Mouse (Mus musculus): Measurements from ENCODE around the gene Mettl23.
A peak's percentile ranks its signal among the peaks of the same experiment; 100 is the strongest.

Mettl23 gene

DNA sequence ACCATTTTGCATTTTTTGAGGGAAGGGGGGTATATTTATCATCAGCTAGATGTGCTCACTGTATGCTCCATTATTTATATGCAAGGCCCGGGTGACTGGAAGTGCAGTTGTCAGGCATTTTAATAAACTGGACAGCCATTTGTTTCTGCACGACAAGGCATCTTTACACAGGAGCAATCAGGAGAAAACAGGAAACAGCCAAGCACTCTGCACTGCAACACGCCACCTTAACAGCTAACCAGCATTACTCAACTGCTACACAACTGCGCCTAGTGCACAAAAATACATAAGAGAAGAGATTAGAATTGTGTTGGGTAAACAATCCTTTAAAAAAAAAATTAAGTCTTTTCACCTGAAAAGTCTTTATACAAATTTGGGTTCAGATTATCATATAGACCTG, 7.0 kb downstream of the Mettl23 start:
- no peaks in the 10 kb centered on the region for H3K27me3 ChIP-seq (ENCODE audit: control insufficient read depth, insufficient read depth, low read length, poor library complexity, severe bottlenecking)
- peaks cover 11% of the 10 kb centered on the region; the same call in 1 of the 2 replicates for H3K36me3 ChIP-seq (ENCODE audit: control insufficient read depth, insufficient read depth, low read length, poor library complexity, severe bottlenecking)
- no peak for DNase-seq (ENCODE audit: low read depth, low spot score)

DNA sequence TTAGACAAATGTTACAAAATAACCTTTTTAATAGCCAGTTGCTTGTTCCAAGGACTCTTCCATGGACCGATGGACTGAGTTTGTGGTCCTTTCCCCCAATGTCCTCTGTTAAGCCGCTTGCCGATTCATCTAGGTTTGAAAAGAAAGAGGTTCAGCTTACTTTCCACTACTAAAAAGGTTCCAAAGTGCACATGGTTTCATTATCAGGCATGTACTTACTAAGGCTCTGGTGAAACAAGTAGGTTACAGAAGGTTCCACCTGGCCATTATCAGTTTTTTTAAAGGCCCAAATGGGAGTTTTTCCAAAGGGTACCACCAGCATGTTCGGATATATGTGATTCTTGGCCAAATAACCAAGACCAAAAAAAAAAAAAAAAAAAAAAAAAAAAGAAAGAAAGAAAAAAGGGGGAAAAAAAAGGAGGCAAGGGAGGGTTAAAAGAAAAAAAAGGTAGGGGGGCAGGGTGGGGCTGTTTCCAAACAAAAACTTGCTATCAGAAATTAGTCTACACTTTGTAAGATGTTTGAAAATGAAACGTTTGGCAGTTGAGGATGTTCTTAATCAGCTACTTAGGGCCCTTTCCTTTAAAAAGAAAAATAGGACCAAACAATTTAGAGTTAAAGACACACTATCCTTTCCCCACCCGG, 7.9 kb downstream of the Mettl23 start:
- peaks cover 11% of the 10 kb centered on the region; the same call in 1 of the 2 replicates for H3K36me3 ChIP-seq (ENCODE audit: control insufficient read depth, insufficient read depth, low read length, poor library complexity, severe bottlenecking)
- H3K27me3 ChIP-seq (ENCODE audit: control insufficient read depth, insufficient read depth, low read length, poor library complexity, severe bottlenecking) = no peaks in the 10 kb centered on the region
- no peak for DNase-seq (ENCODE audit: low read depth, low spot score)

DNA sequence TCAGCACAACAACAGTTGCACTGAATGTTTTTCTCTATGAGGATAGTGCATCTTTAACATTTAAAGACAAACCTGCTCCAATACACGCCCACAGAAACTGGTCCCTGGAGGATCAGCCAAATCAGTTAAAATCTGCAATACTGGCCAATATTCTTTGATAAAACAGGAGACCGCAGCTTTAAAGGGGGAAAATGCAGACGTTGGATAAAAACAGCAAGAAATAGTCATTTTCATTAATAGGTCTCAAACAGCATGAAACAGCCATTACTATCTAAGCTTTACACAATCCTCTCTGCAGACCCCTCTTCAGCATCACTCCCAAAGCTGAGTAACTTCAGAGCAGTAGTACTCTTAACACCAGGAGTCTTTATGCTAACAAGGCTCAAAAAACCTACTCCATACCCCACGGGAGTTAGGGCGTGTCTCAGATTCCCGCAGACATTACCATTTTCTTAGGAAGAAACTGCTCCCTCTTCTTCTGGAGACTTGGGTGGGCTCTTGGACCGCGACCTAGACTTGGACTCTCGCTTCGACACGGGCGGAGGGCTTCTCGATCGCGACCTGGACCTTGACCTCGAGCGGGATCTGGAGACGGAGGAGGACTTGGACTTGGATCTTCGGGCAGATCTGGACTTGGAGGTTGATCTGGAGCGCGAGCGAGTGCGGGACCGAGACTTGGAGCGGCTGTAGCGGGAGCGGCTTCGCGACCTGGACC, 8.7 kb downstream of the Mettl23 start:
- no peak for DNase-seq (ENCODE audit: low read depth, low spot score)
- Histone ChIP-seq H3K27me3 (ENCODE audit: control insufficient read depth, insufficient read depth, low read length, poor library complexity, severe bottlenecking) (no peaks in the 10 kb centered on the region), H3K36me3 (ENCODE audit: control insufficient read depth, insufficient read depth, low read length, poor library complexity, severe bottlenecking) (peaks cover 11% of the 10 kb centered on the region; the same call in 1 of the 2 replicates)

DNA sequence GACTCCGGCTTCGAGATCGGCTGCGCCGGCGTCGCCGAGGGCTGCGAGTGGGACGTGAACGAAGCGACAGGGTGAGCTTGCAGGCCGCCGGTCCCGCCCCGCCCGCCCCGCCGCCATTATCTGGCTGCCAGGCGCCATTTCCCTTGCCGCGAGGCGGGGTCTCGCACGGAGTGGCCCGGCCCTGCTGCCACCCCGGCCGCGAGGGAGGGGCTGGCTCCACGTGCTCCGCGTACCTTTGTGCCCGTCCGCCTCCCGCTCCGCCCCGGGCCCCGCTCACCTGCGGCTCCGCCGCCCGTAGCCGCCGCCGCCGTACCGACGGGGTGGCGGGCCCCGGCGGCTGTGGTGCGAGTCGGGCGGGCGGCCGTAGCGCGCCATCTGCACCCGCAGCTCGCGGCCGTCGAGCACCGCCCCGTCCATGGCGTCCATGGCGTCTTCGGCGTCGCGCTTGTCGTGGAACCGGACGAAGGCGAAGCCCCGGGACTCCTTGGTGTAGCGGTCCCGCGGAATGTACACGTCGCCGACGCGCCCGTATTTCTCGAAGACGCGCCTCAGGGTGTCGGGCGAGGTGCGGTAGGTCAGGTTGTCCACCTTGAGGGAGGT, 9.3 kb downstream of the Mettl23 start, which contains the start of gene Mfsd11:
Mfsd11 (plus strand) TSS at position 150 of the 600 bp plus-strand sequence.
- DNase-seq (ENCODE audit: low read depth, low spot score) = peak; percentile 79
- Histone ChIP-seq H3K27me3 (ENCODE audit: control insufficient read depth, insufficient read depth, low read length, poor library complexity, severe bottlenecking) (no peaks in the 10 kb centered on the region), H3K36me3 (ENCODE audit: control insufficient read depth, insufficient read depth, low read length, poor library complexity, severe bottlenecking) (peaks cover 11% of the 10 kb centered on the region; the same call in 1 of the 2 replicates)

DNA sequence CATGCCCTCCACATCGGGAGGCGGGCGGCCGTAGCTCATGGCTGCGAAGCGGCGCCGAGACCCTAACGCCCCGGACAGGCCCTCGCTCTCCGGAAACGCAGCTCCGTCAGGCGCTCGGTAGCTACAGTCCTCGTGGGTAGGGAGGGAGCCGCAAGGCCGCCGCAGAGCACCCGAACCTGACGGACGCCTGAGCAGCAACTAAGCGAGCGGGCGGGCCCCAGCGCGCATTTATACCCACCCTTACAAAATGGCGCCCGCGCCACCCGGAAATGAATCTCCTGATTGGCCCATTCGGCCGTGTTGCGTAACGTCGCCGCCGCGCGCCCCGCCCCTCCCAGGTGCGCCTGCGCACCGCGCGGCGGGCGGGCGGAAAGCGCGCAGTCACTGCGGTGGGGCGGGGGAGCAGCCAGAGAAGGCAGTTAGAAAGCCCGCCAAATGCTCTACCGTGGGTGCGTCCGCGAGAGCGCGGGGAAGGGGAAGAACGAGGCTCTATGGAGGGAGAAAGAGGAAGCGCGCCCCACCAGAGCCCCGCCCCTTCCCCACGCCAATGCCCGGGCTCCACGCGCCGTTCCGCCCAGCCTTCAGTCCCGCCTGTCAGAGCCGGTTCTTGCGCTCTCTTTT, 9.9 kb downstream of the Mettl23 start, which contains the start of gene Srsf2:
Srsf2 (minus strand) TSS at position 204 of the 621 bp plus-strand sequence.
- Histone ChIP-seq H3K27me3 (ENCODE audit: control insufficient read depth, insufficient read depth, low read length, poor library complexity, severe bottlenecking) (no peaks in the 10 kb centered on the region), H3K36me3 (ENCODE audit: control insufficient read depth, insufficient read depth, low read length, poor library complexity, severe bottlenecking) (peaks cover 11% of the 10 kb centered on the region; the same call in 1 of the 2 replicates)
- peak; percentile 97 for DNase-seq (ENCODE audit: low read depth, low spot score)

DNA sequence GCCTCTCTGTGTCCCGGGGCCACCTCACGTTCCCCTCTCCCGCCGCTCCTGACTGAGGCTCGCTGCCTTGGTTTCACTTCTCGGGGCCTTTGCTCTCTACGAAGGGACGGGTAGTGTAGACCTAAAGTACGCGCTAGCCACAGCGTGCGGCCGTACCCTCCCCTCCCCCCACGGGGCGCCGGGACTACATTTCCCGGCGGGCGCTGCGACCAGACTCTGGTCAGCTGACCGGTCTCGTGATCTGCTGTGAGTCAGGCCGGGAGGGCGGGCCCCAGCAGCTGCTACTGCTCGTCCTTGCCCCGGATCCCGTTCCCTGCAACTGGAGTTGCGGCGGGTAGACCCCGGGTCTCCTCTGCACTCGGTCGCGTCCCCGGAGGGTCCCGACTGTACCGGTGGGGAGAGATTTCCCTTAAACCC, 10.4 kb downstream of the Mettl23 start:
- H3K27me3 ChIP-seq (ENCODE audit: control insufficient read depth, insufficient read depth, low read length, poor library complexity, severe bottlenecking) = no peaks in the 10 kb centered on the region
- peaks cover 11% of the 10 kb centered on the region; the same call in 1 of the 2 replicates for H3K36me3 ChIP-seq (ENCODE audit: control insufficient read depth, insufficient read depth, low read length, poor library complexity, severe bottlenecking)
- peak; percentile 95 for DNase-seq (ENCODE audit: low read depth, low spot score)

DNA sequence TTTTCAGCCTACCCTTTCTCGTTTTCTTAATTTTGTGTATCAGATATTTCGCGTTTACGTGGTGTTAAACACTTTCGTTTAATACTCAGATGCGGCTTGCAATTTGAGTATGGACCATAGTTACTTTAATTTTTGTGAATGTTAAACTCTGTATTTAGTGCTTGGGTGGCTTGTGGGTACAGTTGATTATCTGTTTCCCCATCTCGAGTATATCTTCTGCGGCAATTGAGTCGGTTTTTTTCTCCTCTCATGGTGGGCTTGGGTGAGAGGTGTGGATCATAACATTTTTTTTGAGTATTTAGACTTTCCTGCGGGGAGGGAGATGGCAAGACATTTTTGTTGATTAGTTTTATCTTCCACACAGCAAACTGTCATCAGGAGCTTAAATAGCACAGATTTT, 11.2 kb downstream of the Mettl23 start:
- no peaks in the 10 kb centered on the region for H3K27me3 ChIP-seq (ENCODE audit: control insufficient read depth, insufficient read depth, low read length, poor library complexity, severe bottlenecking)
- no peak for DNase-seq (ENCODE audit: low read depth, low spot score)
- H3K36me3 ChIP-seq (ENCODE audit: control insufficient read depth, insufficient read depth, low read length, poor library complexity, severe bottlenecking) = peaks cover 8% of the 10 kb centered on the region; the same call in 1 of the 2 replicates

DNA sequence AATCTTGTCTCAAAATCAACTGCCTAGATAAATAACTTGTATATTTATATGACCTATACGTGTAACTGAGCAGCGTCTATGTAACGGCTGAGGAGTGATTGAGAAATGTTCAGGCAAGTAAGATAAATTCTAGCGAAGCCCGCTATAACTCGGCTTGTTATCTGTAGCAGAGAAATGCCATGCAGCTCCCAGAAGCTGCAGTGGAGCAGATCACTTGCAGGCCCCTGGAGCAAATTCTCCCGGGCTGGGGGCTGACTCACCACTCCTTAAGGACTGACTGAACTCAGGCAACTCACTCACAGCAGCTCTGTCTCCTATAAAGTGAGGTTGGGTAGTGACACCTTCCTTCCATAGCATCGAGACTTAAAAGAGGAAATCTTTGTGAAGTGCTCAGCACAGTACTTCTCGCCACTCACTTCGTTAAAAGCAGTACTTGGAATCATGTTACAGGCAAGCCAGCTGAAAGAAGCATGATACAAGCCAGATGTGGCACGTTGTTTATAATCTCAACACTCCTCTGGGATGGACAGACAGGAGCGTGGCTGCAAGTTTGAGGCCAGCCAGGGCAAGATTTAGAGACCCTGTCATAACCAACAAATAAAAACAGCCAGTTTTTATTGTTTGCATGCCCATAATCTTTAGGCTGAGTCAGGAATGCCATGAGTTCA, 14.2 kb downstream of the Mettl23 start:
- no peak for DNase-seq (ENCODE audit: low read depth, low spot score)
- Histone ChIP-seq H3K27me3 (ENCODE audit: control insufficient read depth, insufficient read depth, low read length, poor library complexity, severe bottlenecking) (no peaks in the 10 kb centered on the region), H3K36me3 (ENCODE audit: control insufficient read depth, insufficient read depth, low read length, poor library complexity, severe bottlenecking) (peaks cover 5% of the 10 kb centered on the region)

DNA sequence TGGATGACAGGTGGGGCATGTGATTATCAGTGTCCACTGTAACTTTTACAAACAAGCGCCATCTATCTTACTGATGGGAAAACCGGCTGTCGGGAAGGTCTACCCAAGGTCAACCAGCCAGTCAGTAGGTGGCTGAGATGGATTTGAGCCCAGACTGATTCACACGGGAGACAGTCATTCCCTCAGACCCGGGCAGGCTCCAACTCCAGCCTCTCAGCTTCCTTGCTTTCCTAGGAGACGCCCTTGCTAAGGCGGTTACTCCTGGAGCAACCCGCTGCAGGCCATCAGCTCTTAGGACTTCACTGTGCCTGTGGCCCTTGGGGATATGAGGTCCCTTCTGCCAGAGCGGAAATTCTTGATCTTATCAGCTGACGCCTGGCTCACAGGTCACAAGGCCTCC, 21.4 kb downstream of the Mettl23 start:
- Histone ChIP-seq H3K36me3 (ENCODE audit: control insufficient read depth, insufficient read depth, low read length, poor library complexity, severe bottlenecking) (peaks cover 5% of the 10 kb centered on the region), H3K27me3 (ENCODE audit: control insufficient read depth, insufficient read depth, low read length, poor library complexity, severe bottlenecking) (no peaks in the 10 kb centered on the region)
- DNase-seq (ENCODE audit: low read depth, low spot score) = no peak

DNA sequence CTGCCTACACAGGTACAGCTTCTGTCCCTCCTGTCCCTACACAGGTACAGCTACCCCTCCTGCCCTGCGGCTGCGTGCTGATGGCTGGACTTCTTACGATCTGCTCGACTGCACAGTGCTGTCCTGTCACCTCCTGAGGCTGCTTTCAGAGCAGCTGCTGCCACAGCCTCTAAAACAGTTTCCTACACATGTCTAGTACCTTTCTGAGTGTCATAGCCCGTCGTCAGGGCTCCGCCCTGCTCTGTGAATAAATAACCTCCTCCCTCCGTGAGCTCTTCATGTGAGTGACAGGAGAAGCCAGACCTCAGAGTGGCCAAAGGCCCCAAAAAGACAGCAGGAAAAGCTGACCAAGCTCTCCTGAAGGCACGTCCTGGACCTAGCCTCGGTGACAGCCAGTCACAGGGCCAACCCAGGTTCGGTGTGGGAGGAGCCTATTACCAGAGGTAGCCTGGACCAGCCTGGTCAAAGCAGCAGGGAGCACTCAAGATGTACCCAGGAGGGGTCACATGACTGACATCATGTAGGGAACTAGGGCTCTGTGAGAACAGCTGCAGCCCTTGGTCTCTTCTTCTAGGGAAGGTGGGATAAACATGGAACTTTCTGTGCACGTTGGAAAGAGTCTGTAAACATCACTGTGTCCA, 23.0 kb downstream of the Mettl23 start:
- DNase-seq (ENCODE audit: low read depth, low spot score) = no peak
- H3K36me3 ChIP-seq (ENCODE audit: control insufficient read depth, insufficient read depth, low read length, poor library complexity, severe bottlenecking) = peaks cover 3% of the 10 kb centered on the region; the same call in 1 of the 2 replicates
- H3K27me3 ChIP-seq (ENCODE audit: control insufficient read depth, insufficient read depth, low read length, poor library complexity, severe bottlenecking) = no peaks in the 10 kb centered on the region

DNA sequence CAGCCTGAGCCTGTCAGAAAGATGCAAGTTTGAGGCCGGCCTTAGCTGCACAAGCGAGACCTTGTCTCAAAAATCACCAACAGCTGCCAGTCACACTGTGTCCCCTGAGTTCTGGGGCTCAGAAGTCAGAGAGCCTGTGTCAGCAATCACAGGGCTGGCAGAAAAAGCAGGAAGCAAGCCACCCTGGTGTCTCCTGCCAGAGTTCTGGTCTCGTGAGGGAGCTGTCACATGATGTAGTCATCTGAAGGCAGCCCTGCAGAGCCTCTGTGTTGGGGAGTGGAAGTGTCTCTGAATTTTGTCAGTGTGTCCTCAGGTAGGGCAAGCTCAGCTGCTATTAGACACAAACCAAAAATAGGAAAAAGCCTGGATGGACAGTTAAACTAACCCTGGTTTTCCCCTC, 25.1 kb downstream of the Mettl23 start:
- Histone ChIP-seq H3K27me3 (ENCODE audit: control insufficient read depth, insufficient read depth, low read length, poor library complexity, severe bottlenecking) (no peaks in the 10 kb centered on the region), H3K36me3 (ENCODE audit: control insufficient read depth, insufficient read depth, low read length, poor library complexity, severe bottlenecking) (no peaks in the 10 kb centered on the region)
- DNase-seq (ENCODE audit: low read depth, low spot score) = no peak

DNA sequence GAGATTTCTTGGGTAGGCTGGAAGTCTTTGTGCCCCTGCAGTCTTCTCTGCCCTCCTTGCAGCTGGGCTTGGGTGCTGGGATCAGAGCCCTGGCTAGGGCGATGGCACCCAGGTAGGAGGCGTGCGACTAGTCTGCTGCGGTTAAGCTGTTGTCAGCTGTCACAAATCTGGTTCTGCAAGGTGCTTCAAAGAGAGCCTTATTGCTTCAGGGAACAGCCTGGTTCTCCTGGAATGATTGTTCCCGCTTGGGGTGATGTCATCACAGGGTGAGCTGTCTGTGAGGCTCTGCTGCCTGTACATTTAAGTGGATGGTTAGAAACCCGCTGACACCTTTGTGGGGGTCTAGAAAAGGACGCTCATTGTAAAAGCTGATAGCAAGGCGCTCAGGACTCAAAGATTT, 26.1 kb downstream of the Mettl23 start:
- no peaks in the 10 kb centered on the region for H3K27me3 ChIP-seq (ENCODE audit: control insufficient read depth, insufficient read depth, low read length, poor library complexity, severe bottlenecking)
- H3K36me3 ChIP-seq (ENCODE audit: control insufficient read depth, insufficient read depth, low read length, poor library complexity, severe bottlenecking) = 0 out of 2 replicates have a peak, but pooled peaks cover 2% of the 10 kb centered on the region
- no peak for DNase-seq (ENCODE audit: low read depth, low spot score)

DNA sequence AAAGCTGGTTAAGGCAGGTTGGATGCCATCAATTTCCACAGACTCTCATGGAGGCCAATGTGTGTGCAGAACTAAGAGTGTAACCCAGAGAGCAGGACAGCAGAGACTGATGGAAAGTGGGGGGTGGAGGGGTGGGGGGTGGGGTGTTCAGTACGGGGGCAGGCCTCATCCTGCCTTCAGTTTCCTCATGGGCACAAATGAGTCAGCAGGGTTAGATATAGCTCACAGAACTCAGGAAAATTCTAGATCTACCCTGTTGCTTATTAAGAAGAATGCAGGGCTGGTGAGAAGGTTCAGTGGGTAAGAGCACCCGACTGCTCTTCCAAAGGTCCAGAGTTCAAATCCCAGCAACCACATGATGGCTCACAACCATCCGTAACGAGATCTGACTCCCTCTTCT, 26.6 kb downstream of the Mettl23 start:
- Histone ChIP-seq H3K36me3 (ENCODE audit: control insufficient read depth, insufficient read depth, low read length, poor library complexity, severe bottlenecking) (0 out of 2 replicates have a peak, but pooled peaks cover 2% of the 10 kb centered on the region), H3K27me3 (ENCODE audit: control insufficient read depth, insufficient read depth, low read length, poor library complexity, severe bottlenecking) (no peaks in the 10 kb centered on the region)
- no peak for DNase-seq (ENCODE audit: low read depth, low spot score)

DNA sequence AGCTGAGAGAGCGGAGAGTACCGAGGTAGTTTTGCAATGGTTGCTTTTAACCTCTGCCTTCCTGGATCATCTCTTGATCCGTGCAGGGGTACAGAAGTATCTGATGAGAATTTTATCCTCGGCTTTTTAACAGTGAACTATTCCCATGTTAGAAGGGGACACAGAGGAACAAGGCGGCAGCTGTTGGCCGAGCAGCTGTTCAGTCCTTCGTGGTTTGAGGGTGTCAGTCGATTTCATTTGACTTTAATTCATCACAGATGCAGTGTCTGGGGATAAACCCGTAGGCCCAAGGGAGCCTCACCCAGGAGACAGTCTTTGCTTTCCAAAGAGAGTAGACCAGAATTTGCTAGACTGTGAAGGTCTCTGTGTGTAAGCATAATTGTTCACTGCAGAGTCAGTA, 28.5 kb downstream of the Mettl23 start:
- DNase-seq (ENCODE audit: low read depth, low spot score) = no peak
- Histone ChIP-seq H3K27me3 (ENCODE audit: control insufficient read depth, insufficient read depth, low read length, poor library complexity, severe bottlenecking) (no peaks in the 10 kb centered on the region), H3K36me3 (ENCODE audit: control insufficient read depth, insufficient read depth, low read length, poor library complexity, severe bottlenecking) (0 out of 2 replicates have a peak, but pooled peaks cover 2% of the 10 kb centered on the region)

All from splenic B cell, adult 2 months (primary cell).